Mouse (Mus musculus): Measurements from ENCODE around the gene Fam89b.
A peak's percentile ranks its signal among the peaks of the same experiment; 100 is the strongest.

Fam89b gene

GRCm38 (mm10) chr19:5739446-5739845 lies 10.0 kb upstream of the Fam89b start:
- DNase-seq (ENCODE audit: low spot score) = no peak

DNA sequence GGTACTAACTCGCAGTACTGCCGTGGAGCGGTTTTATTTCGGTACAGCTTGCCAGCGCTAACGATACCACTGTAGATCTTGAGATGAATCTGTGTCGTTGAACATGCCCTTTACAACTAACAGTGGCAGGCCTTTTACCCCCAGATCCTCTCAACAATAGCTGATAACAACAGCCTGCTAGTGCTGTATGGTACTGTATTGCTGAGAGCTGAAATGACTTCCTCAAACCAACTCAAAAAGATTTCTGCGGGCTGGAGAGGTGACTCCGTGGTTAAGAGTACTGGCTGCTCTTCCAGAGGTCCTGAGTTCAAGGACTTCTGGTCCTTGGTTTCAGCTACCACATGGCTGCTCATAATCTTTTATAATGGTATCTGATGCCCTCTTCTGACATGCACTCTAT lies 4.9 kb upstream of the Fam89b start:
- DNase-seq (ENCODE audit: low spot score) = no peak

GRCm38 (mm10) chr19:5731264-5731978 lies 2.0 kb upstream of the Fam89b start:
- DNase-seq (ENCODE audit: low spot score) = peak; percentile 99

DNA sequence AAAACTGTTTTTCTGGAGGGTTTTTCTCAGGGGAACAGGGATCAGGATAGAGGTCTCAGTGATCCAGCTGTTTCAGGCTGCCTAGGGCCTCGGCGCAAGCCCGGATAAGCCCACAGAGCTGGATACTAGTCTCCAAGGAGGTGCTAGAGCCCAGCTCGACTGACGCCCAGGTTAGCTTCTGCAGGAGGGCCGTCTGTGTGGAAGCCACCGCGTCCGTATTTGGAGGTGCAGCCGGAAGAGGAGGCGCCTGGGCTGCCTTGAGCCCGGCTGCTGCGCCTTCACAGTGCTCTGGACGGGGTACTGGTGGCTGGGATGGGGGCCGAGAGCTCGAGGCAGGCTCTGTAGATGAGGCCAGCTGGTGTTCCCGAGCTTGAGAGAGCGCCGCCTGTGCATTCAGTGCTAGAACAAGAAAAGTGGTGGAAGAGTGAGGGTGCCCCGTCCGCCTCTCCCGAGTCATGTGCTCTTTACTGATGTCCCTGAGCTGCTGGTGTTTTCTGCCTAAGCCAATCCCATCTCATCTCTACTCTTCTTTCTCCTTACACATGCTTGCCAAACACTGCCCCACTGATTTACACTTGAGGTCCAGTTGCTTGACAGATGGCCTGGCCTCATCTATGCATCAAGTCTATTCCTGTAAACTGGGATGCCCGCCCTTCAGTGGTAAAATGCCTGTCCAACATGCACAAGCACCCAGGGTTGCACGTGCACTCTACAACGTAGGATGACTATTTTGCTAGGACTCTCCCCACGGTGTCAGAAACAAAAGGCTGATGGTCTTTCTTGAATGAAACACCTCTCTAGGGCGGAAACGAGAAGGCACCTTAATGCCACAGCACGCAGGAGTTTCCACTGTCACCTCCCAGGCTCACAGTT lies 1.1 kb upstream of the Fam89b start:
- no peak for DNase-seq (ENCODE audit: low spot score)

DNA sequence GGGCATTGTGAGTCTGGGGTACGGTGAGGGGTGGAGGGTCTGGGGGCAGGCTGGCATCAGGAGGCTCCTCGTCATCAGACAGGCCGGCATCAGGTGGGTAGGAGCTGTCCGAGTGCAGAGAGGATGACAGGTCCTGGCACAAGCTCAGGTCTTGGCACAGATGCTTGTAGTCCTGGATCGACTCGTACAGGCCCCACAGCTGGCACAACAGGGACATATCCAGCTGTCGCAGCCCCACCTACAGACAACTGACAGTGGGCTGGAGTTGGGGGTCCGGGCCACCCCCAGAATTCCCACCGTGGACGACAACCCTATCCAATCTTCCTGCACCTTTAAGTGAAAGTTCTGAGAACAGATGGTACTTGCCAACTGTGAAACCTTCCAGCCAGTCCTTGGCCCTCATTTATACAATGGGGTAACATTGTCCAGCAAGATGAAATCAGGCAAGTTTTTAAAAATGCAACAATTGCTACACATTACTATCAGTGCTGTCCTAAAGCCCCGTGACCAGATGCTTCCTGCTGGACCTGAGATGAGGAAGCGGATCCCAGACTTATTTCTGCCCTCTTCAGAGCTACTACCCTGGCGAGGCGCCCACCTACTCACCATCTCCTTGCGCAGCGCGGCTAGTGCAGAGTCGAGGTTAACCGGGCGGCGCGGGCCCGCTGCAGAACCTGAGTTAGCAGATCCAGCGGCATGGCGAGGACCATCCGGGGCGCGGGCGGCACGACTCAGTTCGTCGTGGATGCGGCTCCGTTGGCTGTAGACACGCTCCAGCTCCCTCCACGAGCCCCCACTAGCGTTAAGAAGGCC lies 616 bp downstream of the Fam89b start:
- peak; percentile 57 for DNase-seq (ENCODE audit: low spot score)

GRCm38 (mm10) chr19:5727701-5728100 lies 1.8 kb downstream of the Fam89b start:
- peak; percentile 92 for DNase-seq (ENCODE audit: low spot score)

DNA sequence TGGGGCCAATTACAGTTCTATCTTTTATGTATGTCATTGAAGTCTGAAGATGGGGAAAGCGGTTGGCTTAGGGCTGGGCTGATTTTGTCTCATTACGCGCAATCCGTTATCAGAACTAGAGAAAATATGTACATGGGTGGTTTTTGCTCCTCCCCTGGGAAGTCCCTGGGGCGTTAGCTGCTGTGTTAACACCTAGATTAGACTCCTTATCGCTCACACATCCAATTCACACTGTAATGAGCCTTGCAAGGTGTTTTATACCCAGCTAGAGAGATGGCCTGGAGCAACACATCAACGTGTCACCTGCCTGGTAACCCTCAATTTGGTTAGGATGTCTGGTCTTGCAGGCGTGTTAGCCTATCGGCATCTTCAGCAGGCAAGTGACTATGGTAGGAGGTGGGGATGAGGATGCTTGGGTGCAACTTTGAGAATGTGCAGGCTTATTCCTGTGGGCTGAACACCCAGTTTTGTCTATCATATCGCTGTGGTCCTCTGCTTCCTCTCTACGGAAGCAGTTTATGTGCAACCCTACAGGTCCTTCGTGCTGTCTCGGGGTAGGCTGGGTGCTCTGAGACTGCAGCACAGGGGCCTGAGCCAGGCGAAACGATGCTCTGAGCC lies 2.4 kb downstream of the Fam89b start:
- no peak for DNase-seq (ENCODE audit: low spot score)

GRCm38 (mm10) chr19:5725767-5726515 lies 3.5 kb downstream of the Fam89b start, which contains the start of gene Ehbp1l1:
Gene Ehbp1l1 (minus strand): TSS chr19:5726317.
- DNase-seq (ENCODE audit: low spot score) = no peak

DNA sequence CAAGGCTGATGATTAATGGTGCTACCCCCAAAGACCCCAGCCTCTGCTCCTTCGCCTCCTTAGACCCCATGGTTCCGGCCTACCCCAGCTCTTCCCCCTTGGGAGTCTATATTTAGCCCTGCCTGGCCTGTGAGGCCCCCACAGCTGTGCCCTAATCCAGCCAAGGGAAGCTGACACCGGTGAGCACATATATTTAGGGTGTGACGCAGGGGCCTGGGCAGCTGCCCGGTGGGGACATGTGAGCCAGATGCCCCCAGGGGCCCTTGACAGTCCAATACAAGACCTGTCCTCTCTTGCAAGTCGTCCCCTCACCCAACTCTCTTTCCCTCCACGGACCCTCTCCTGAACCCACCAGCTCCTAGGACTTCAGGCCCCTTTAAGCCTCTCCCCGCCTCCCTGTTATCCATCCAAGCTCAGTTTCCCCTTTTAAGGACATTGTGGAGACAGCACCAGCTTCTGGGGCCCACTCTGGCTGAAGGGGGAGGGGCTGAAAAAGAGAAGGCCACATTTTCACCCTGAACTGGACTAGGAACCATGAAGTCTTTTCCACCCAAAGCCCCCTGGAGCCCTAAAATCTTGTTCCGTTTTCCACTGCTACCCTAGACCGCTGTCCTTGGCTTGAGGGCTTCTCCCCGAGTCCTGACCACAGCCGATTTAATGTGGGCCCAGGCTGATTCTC lies 4.3 kb downstream of the Fam89b start:
- DNase-seq (ENCODE audit: low spot score) = no peak

DNA sequence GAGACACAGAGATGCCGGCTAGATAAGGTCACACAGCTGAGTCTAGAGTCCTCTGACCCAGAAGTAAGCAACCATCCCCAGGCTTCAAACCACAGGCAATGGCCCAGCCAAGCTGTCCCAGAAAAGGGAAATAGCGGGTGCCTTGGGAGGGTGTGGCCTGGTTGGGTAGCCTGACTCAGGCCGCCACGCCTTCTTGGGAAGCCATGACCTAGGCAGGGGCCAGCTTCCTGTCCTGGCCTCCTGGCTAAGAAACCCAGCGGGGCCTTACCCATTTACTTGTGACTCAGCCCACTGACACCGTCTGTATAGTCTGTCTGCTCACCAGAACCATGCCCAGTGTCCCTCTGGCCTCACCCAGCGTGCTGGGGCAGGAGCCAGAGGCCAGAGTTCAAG lies 4.9 kb downstream of the Fam89b start:
- no peak for DNase-seq (ENCODE audit: low spot score)

GRCm38 (mm10) chr19:5723934-5724548 lies 5.4 kb downstream of the Fam89b start:
- DNase-seq (ENCODE audit: low spot score) = no peak

DNA sequence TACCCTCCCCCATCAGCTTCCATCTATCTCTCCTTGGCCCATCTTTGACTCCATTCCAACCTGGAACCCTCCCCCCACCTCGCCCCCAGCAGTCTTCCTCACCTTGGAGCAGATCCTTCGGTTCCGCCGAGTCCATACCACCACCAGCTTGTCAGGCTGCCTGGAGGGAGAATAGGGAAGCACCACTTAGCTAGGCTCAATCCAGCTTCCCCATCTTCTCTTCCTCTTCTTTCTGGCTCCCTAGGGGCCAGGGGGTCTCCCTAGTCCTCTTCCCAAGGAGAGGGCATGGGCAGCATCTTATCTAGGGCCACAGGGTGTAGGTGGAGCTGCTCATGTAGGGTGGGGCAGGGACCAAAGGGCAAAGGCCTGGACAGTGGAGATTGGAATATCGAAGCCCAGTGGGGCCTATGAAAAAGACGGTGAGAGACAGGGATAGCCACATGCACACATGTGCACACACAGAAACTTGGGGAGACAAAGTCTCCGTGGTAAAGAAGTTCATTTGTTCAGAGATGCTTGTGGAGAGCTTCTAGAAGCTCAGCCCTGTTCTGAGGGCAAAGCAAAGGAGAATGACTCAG lies 6.5 kb downstream of the Fam89b start:
- no peak for DNase-seq (ENCODE audit: low spot score)

DNA sequence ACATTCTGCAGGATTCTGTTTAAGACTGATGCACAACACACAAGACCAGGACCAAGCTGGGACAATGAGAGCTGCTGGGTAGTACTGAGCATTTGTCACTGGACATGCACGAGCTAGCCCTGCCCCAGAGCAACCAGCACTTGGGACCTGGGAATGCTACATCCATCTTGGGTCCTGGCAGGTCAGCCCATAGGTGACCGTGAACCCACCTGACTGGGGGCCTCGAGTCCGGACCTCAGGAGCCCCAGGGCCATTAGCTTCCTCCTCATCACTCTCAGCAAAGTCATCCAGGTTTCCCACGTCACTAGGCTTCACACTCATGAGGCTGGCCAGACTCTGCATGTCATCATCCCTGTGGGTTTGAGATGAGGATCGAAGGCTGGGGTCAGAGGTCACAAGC lies 8.2 kb downstream of the Fam89b start:
- no peak for DNase-seq (ENCODE audit: low spot score)

GRCm38 (mm10) chr19:5716955-5717354 lies 12.5 kb downstream of the Fam89b start:
- no peak for DNase-seq (ENCODE audit: low spot score)

DNA sequence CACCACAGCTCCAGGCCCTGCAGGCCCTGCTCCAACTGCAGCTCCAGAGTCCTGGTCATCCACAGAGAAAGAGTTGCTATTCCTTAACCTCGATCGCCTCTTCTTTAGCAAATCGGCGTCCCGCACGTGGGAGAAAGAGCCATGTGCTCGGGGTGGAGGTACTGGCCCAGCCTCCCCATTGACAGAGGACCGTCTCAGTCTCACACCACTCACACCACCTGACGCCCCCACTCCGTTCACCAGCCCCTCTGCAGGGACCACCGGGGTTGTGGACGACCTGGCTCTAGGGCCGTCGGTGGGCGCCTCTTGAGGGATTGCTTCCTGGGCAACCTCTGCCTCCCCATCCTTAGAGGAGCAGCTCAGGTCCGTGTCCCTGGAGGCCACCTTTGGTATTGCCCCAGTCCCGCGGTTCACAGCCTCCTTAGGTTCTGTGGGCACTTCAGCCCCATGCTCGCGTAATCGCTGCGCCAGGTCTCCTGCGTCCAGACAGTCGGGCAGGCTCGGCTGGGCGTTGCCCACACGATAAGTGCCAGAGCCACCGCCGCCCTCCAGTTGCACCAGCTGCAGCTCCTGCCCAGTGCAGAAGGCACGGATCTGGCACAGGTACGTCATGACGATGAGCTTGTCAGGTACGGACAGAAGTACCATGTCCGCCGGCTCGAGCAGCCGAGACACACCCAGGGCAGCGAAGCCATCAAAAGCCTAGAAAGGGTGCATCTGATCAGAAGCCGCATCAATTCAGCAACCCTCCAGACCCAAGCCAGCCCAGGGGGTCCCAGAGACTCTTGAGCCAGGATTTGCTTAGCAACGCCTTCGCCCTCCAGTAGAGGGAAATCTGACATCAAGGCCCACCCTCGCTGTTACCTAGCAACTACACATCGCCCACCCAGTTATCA lies 13.4 kb downstream of the Fam89b start:
- peak; percentile 65 for DNase-seq (ENCODE audit: low spot score)

DNA sequence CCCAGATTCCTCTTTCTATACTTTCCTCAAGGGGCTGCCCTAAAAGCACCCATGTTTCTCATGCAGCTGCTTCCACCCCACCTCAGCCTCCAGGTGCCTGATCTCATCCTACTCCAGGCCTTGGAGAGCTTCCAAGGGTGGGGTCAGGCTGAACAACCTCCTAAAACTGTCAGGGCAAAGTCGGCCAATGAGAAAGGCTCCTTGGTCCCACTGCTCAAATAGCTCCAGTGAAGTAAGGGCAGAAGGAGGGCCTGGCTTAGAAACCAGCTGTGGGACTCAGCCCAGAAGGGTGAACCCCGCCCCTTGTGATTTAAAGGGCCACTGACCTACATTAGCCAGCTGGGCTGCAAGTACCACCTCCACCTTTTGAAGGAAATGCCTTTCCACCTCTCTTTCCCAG lies 15.7 kb downstream of the Fam89b start:
- no peak for DNase-seq (ENCODE audit: low spot score)

DNA sequence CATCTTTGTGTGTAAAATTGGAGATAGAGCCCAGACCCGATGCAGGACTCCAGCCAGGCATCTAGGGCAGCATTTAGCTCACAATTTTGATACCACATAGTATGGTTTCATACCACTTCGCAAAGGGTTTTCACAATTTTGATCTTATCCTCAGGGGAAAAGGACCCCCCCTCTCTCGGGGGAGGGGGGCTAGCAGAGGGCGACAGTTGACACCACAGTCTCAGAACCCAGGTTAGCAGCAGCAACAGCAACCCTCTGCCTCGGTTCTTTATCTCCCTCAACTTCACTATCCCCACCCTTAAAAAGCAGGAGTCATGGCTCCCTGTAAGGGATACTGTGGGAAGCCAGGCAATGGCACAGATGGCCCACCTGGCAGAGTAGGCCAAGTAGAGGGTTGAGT lies 16.2 kb downstream of the Fam89b start:
- no peak for DNase-seq (ENCODE audit: low spot score)

DNA sequence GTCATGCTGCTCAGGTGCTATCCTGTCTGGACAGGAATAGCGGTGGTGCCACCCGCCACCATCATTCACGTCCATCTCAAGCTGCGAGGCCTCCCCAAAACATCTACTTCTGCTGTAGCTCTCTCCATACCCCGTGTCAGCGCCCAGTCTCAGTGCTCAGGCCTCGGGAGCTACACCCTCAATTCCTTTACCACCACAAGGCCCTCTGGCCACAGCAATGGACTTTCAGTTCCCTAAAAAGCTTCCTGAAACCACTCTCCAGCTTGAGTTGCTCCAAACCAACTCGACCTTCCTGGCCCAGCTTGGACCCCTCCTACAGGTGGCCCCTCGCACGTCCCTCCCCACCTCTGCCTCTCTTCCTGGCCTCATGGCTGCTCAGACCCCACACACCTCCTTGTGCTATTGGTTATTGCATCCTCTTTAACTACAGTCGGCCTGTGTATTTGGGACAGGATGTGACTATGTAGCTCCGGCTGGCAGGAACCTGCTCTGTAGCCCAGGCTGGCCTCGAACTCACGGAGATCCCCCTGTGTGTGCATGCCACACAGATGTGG lies 17.5 kb downstream of the Fam89b start:
- no peak for DNase-seq (ENCODE audit: low spot score)

DNA sequence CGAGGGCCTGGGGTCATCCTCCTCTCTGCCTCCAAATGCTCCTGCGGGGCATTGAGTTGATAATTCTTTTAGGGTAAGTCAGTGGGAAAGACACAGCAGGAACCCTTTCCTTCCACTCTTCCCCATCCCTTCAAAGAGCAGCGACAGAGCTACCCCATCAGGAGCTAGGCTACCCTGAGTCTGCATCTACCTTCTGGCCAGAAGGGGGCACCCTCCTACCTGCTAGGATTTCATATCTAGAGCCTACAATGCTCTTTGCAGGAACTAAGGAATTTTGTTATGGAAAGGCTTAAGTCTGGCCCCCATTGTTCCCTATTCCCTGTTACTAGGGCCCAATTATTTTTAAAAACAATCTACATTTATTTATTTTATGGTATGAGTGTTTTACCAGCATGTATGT lies 18.2 kb downstream of the Fam89b start:
- peak; percentile 82 for DNase-seq (ENCODE audit: low spot score)

All from embryo, embryonic 10.5 days (tissue).